Mouse (Mus musculus): ENCODE measurements around the gene Plin3.
"Not testable (repeated sequence)": the region's sequence is repeated elsewhere in the genome, so short reads cannot be mapped to it uniquely, and the experiment has no call there.

Gene Plin3

GRCm38 (mm10) chr17:56273482-56273881, 19.2 kb downstream of the Plin3 start:
- DNase-seq (ENCODE audit: low spot score): no peak

- no peak for DNase-seq (ENCODE audit: low spot score)
Measured at GRCm38 (mm10) chr17:56272644-56273043, 20.0 kb downstream of the Plin3 start.

GRCm38 (mm10) chr17:56271609-56272253, 20.9 kb downstream of the Plin3 start:
- no peak for DNase-seq (ENCODE audit: low spot score)

- no peak for DNase-seq (ENCODE audit: low spot score)
Measured at GRCm38 (mm10) chr17:56269741-56270140, 22.9 kb downstream of the Plin3 start.

- no peak for DNase-seq (ENCODE audit: low spot score)
Measured at GRCm38 (mm10) chr17:56269153-56269630, 23.5 kb downstream of the Plin3 start.

GRCm38 (mm10) chr17:56266271-56266670, 26.4 kb downstream of the Plin3 start:
- no peak for DNase-seq (ENCODE audit: low spot score)

GRCm38 (mm10) chr17:56265869-56266268, 26.8 kb downstream of the Plin3 start:
- DNase-seq (ENCODE audit: low spot score): no peak

GRCm38 (mm10) chr17:56265011-56265410, 27.7 kb downstream of the Plin3 start:
- DNase-seq (ENCODE audit: low spot score): no peak

- DNase-seq (ENCODE audit: low spot score): peak; percentile 64
Measured at GRCm38 (mm10) chr17:56264020-56264419, 28.7 kb downstream of the Plin3 start.

- no peak for DNase-seq (ENCODE audit: low spot score)
Measured at GRCm38 (mm10) chr17:56262645-56263094, 30.0 kb downstream of the Plin3 start.

GRCm38 (mm10) chr17:56261166-56261565, 31.5 kb downstream of the Plin3 start:
- DNase-seq (ENCODE audit: low spot score): no peak

GRCm38 (mm10) chr17:56259301-56260037, 33.2 kb downstream of the Plin3 start:
- no peak for DNase-seq (ENCODE audit: low spot score)

- DNase-seq (ENCODE audit: low spot score): not testable (repeated sequence)
Measured at GRCm38 (mm10) chr17:56258812-56259211, 33.9 kb downstream of the Plin3 start.

- DNase-seq (ENCODE audit: low spot score): not testable (repeated sequence)
Measured at GRCm38 (mm10) chr17:56258269-56258668, 34.4 kb downstream of the Plin3 start.

- no peak for DNase-seq (ENCODE audit: low spot score)
Measured at GRCm38 (mm10) chr17:56257181-56257894, 35.3 kb downstream of the Plin3 start.

GRCm38 (mm10) chr17:56256239-56256881, 36.3 kb downstream of the Plin3 start, which contains the start of gene Fem1a:
Gene Fem1a (plus strand): TSS chr17:56256810.
- DNase-seq (ENCODE audit: low spot score): peak; percentile 68

GRCm38 (mm10) chr17:56255863-56256238, 36.8 kb downstream of the Plin3 start:
- DNase-seq (ENCODE audit: low spot score): peak; percentile 99

GRCm38 (mm10) chr17:56255429-56255828, 37.2 kb downstream of the Plin3 start:
- no peak for DNase-seq (ENCODE audit: low spot score)

- DNase-seq (ENCODE audit: low spot score): no peak
Measured at GRCm38 (mm10) chr17:56254695-56255094, 38.0 kb downstream of the Plin3 start.

- peak; percentile 59 for DNase-seq (ENCODE audit: low spot score)
Measured at GRCm38 (mm10) chr17:56251136-56251829, 41.4 kb downstream of the Plin3 start.

- no peak for DNase-seq (ENCODE audit: low spot score)
Measured at GRCm38 (mm10) chr17:56245608-56246007, 47.1 kb downstream of the Plin3 start.
